Mouse (Mus musculus): Measurements from ENCODE around the gene Dnajc5g.

Dnajc5g gene

DNA sequence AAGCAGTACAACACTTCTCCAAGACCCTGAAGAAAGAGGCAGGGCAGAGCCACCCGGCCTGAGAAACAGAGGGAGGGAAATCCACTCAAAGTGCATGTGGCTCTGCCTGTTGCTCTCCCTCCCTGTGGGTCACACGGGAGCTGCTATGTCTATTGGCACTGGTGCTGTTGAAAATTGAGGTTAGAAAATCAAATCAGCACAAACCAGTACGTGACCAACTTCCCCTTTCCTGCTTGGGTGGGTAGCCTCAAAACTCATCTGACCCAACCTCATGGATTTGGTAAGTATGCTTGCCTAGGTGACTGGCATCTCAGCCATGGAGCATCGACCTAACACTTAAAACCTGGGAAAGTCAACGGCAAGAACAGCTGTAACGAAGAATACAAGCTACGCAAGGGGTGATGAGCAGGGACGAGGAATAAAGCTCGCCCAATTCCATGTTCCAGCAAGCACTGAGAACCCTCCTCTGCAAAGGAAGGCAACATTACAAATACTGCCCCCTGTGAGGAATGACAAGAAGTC, at the start of gene Dnajc5g:
Gene Dnajc5g (plus strand): TSS at position 472 of the 522 bp plus-strand sequence.
- no peak for DNase-seq

- no peak for DNase-seq
Measured at GRCm38 (mm10) chr5:31069810-31070209, 36.3 kb upstream of the Dnajc5g start.

DNA sequence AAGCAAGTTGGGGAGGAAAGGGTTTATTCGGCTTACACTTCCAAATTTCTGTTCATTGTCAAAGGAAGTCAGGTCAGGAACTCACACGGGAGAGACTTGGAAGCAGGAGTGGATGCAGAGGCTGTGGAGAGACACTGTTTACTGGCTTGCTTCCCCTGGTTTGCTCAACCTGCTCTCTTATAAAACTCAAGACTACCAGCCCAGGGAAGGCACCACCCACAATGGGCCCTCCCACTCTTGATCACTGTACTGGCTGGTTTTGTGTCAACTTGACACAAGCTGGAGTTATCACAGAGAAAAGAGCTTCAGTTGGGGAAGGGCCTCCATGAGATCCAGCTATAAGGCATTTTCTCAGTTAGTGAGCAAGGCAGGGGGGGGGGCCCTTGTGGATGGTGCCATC, 35.0 kb upstream of the Dnajc5g start:
- DNase-seq = no peak

GRCm38 (mm10) chr5:31071821-31072220, 34.3 kb upstream of the Dnajc5g start:
- no peak for DNase-seq

DNA sequence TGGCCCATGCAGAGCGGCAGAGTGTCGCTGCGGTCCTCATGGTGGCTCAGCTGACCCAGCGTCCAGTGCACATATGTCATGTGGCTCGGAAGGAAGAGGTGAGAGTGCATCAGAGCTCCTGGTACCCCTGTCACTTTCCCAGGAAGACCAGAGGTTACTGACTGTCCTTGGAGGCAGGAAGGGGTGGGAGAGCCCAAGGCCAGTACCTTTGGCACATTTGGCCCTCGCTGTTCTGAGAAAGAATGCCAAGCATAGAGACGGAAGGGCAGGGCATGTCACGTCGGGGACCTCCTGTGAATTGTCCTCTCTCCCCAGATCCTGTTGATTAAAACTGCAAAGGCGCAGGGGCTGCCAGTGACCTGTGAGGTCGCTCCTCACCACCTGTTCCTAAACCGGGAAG, 32.9 kb upstream of the Dnajc5g start:
- no peak for DNase-seq

DNA sequence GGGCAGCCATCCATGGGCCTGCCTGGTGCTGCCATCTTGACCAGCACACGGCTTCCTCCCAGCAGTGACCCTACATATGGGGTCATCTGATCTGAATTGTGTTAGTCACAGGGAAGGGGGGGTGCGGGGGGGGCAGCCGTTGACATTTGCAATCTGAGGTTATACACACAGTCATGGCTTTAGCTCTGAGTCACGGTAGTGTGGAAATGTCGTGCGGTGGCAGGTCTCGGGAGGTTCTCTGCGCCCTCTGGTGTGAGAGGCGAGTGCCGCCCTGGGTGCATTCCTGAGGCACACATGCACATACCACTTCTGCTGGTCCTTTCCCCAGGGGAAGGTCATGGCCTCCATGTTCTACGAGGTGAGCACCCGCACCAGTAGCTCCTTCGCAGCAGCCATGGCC, 29.7 kb upstream of the Dnajc5g start:
- DNase-seq = no peak

DNA sequence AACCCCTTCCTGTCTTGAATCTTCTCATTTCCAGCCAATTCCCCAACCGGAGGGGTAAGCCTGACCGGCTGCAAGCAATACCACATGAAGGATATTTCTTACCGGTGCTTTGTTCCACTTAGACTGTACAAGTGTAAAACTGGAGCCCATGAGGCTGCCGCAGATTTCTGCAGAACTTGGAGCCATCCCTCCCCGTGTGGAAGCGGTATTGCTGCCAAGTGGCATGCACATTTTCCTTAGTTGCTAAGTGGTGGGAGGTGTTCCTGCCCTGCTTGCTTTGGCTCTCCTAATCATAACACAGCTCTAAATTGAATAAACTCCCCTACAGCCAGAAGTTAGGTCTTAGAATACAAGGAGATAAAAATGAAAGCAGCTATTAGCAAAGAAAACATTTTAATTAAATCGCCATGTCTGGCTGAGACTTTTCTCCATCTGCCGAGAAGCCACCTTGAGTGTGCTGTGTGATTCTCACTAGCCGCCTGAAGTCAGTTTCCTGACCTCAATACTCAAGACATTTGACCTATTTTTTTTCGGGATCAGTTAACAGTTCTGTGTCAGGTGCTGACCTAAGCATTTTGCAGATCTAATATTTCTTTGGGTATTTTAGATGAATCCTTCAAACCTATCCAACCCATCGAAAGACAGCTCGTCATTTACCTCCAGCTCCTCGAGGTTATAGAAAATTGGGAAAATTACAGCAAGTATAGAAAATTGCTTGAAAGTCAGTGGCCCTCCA, 25.9 kb upstream of the Dnajc5g start:
- DNase-seq = no peak

DNA sequence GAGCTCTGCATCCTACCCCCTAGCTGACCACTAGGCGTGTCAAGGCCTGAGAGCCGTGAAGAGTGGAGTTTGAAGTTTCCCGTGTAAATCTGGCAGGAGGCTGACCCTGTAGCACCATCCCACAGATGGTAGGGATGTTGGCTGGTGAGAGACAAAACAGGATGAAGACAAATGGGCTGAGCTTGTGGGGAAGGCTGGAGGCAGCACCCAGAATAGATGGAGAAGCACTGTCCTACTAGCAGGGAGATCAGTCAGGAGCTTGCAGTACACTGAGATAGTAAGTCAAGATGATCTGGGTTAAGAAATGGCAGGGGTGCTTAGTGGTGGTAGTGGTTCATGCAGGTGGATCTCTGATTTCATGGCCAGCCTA, 25.3 kb upstream of the Dnajc5g start:
- no peak for DNase-seq

DNA sequence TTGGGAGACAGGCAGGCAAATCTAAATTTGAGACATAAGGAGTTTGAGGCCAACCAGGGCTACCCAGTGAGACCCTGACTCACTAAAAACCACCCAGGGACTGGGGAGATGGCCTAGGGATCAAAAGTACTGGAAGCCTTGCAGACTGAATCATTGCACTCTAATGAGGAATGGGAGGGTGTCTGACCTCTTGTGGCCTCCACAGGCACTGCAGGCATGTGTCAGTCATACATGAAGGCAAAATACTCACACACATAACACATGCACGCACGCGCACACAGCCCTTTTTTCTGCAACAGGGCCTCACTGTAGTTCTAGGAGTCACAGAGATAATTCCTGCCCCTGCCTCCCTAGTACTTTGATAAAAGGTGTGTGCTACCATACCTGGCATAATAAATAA, 24.7 kb upstream of the Dnajc5g start:
- peak; percentile 59 for DNase-seq

GRCm38 (mm10) chr5:31082355-31082754, 23.7 kb upstream of the Dnajc5g start:
- peak; percentile 77 for DNase-seq

- DNase-seq = no peak
Measured at GRCm38 (mm10) chr5:31082935-31083625, 23.0 kb upstream of the Dnajc5g start.

- DNase-seq = no peak
Measured at GRCm38 (mm10) chr5:31083949-31084348, 22.1 kb upstream of the Dnajc5g start.

DNA sequence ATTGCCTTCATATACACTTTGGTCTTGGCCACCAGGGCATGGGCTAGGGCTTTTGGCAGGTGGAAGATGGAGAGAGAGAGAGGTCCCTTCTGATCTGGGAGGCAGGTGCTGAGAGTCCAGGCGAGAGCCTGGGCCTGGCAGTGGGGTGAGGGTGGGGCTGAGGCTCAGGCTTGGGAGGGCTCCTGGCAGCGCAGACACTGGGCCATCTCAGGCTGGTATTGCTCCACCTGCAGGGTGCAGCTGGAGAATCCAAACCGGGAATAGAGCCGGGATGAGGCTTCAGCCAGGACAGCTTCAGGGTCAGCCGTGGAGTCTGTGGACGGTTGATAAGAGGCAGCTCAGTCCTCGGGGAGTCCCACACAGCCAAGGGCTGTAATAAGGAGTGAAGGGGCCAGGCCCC, 19.5 kb upstream of the Dnajc5g start:
- no peak for DNase-seq

DNA sequence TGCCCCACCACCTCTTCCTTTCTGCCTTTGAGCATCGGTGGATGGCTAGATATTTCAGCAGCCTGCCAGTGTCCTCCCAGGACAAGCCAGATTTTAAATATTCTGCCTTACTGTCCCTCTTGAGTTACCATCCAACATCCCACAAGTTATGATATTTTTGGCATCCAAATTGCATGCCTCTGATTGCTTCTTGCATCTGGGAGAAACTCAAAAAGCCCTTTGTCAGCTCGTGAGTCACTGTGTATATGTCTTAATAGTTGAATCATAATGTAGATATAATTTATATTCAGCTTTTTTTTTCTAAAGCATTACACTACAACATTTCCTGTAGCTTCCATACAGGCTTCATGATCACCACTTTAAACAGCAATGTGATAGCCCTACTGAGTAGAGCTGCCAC, 19.0 kb upstream of the Dnajc5g start:
- no peak for DNase-seq

- DNase-seq = peak; percentile 68
Measured at GRCm38 (mm10) chr5:31092231-31092975, 13.7 kb upstream of the Dnajc5g start.

DNA sequence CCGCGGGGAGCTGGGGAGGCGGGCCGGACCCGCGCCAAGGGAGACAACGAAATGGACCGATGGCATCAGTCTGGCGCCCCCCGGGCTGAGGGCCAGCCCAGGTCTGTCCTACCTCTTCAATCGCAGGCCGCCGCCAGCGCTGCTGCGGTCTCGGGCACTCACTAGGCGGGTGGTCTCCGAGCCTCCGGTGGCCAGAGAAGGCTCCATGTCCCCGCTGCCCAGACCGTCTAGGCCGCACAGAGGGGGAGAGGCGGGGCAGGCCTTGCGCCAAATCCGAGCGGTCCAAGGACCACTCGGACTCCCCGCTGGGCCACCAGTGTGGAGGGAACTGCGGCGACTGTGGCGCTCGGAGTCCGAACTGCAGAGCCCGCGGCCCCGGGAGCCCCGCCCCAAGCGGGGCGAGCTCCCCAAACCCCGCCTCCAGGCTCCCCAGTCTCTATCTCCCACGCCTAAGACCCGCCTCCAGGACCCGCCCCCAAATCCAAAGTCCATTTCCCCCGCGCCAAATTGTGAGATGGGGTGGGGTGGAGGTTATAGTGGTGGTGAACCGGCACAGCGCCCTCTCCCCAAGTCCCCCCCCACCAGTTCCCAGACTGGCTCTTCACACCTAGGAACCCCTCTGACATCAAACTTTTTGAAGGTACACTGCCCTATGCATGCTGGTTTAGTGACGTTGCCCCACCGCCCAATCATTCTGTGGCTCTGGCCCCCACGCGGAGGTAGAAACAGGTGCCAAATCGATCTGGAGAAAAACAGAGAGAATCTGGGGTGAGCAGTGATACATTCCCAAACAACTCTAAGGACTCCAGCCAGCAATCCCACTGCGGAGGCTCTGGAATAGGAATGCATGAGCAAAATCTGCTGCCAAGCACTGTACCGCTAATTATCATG, 12.7 kb upstream of the Dnajc5g start:
- DNase-seq = peak; percentile 55

- no peak for DNase-seq
Measured at GRCm38 (mm10) chr5:31094100-31094798, 11.8 kb upstream of the Dnajc5g start.

DNA sequence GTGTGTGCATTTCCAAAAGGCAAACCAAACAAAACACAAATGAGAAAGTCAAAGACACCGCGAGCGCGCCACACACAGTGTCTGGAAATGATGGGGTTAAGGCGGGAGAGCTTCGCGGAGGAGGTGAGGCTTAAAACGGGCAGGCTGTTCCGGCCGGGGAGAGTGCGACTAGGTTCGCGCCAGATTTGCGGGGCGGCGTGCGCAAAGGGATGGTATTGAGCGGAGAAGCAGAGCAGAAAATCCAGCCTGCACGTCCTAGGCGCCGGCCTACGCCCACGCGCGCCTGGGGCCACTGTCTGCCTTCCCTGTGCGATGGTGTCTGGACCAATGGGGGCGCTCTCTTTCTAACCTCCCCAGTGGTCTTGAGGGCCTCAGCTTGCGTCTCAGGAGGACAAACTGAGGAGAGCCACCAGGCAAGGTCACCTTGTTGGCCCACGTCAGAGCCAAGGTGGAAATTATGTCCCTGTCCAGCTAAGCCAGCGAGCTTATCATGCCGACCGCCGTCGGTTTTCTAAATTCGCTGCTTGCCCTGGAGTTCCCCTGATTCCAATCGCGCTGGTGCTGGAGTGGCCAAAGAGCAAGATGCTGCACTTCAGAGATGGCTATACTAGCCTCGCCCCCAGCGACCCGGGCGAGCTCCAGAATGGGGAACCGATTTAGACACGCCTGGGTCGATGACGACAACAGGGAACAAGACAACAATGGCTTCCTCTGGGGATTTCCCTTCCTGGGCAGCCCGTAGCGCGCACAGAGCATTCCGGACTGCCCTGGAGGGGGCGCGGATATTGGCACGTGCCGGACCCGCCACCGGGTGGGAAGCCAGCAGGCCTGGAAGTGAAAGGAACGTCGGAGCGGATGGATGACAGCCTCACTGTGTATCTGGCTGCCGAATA, 11.0 kb upstream of the Dnajc5g start:
- peak; percentile 59 for DNase-seq

GRCm38 (mm10) chr5:31095711-31096480, 10.2 kb upstream of the Dnajc5g start:
- DNase-seq = no peak

DNA sequence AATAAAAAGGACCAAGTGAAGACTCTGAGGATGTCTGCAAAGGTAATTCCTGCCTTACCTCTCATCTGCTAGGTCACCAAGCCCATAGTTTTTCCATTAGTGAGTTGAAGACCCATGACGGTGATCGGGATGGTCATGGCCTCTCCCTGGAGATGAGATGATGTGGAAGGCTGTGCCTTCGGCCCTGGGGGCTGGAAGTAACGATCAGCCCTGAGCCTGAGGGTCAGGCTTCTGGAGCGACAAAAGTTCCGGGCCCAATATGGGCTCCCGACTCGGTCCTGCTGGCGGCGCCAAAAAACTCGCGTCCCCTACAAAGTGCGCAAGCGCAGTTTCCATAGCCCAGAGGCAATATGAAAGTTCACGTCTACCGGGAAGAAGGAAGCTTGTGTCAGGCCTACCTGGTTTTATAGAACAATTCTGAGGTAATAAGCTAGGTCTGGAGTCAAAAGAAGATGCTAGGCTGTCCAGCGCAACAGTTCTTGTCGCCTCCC, 2.0 kb downstream of the Dnajc5g start, which contains the start of gene Slc30a3:
Gene Slc30a3 (minus strand): TSS at position 238 of the 491 bp plus-strand sequence.
- no peak for DNase-seq
